Mouse (Mus musculus) kidney, embryonic 14.5 days (tissue): ENCODE data around the gene Reps1. TPM values are rescaled to one million over a fixed set of nuclear protein-coding genes. Genes with fewer than 3 reads are reported as not detected.

Experiments
- ATAC-seq: fragments of 200-750 bp; cut with Nextera tagmentation; 2 replicates; pipeline ENCODE4 v1.8.0; 2017; ENCODE audit warnings: moderate number of reproducible peaks, mild to moderate bottlenecking, moderate TSS enrichment, moderate library complexity; ENCODE audit not compliant: low FRiP score, low TSS enrichment
- H3K27ac ChIP-seq: fragments of 300-500 bp; sonication (generic); 2 replicates; pipeline ENCODE4 v1.5.1; 2014; ENCODE audit warnings: low read depth, mild to moderate bottlenecking, low read length, moderate library complexity, mixed read lengths
- H3K27me3 ChIP-seq: fragments of 300-500 bp; sonication (generic); 2 replicates; pipeline ENCODE4 v1.6.1; 2014; ENCODE audit warnings: mild to moderate bottlenecking, low read length; ENCODE audit not compliant: control insufficient read depth, insufficient read depth
- H3K36me3 ChIP-seq: fragments of 300-500 bp; sonication (generic); 2 replicates; pipeline ENCODE4 v1.6.1; 2014; ENCODE audit warnings: low read length, mixed read lengths; ENCODE audit not compliant: control insufficient read depth, insufficient read depth
- H3K4me1 ChIP-seq: fragments of 300-500 bp; sonication (generic); 2 replicates; pipeline ENCODE4 v1.6.1; 2014; ENCODE audit warnings: low read length, mixed read lengths; ENCODE audit not compliant: control insufficient read depth, insufficient read depth
- H3K4me2 ChIP-seq: fragments of 300-500 bp; sonication (generic); replicated peaks from 2 replicates; pipeline ENCODE4 v1.6.1; 2014; ENCODE audit warnings: low read depth, mild to moderate bottlenecking, low read length
- H3K4me3 ChIP-seq: fragments of 300-500 bp; sonication (generic); 2 replicates; pipeline ENCODE4 v1.5.1; 2014; ENCODE audit warnings: mild to moderate bottlenecking, low read length
- H3K9ac ChIP-seq: fragments of 300-500 bp; sonication (generic); 2 replicates; pipeline ENCODE4 v1.6.1; 2014; ENCODE audit warnings: low read depth, mild to moderate bottlenecking, low read length, moderate library complexity
- H3K9me3 ChIP-seq: fragments of 300-500 bp; sonication (generic); 2 replicates; pipeline ENCODE4 v1.6.1; 2016; ENCODE audit warnings: low read length; ENCODE audit not compliant: control insufficient read depth
- WGBS: fragments of 180-500 bp; shearing (Covaris S2); extraction: QIAGEN DNeasy Blood & Tissue Kit; methylation state at CpG from one replicate; pipeline ENCODE4 v1.1.7; 2014; 5-methylcytosine and 5-hydroxymethylcytosine counted together
- polyA plus RNA-seq: library from polyadenylated mRNA; unstranded; fragments of >200 nt; fragmentation: Nextera tagmentation; extraction: Ambion mirVana; gene quantifications from 2 replicates; pipeline ENCODE4 v1.2.1, GENCODE M21; 2014

Reps1 gene
- polyA plus RNA-seq, 1 experiment from 2014 or later = 20.3 TPM

DNA sequence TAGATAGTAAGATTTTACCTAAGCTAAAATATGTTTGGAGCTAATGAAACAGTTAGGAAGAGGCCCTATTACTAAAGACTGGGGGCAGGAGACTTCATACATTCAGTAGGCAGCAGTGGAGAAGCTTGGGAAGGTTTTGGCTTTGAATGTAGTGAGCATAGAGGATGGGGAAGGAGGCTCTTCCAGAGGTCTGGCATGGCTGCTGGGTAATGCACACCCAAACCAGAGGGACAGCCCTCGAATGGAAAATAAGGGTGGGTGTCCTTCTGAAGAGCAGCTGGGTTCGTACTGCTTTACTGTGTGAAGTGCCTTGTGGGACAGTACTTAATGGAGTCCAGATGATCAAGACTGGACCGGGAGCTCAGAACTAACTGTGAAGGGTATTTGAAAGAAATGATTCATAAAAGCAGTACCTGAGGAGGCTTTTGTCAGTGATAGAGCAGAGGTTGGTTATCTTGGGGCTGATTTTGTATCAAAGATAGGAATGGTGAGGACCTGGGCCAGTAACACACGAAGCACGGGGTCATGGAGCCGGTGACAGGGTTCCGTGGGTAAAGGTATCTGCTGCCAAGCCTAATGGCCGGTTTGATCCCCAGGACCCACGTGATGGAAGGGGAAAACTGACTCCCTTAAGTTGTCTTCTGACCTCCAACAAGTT, 3.1 kb downstream of the Reps1 start:
- no peaks in the 10 kb centered on the region for H3K36me3 ChIP-seq
- H3K27ac ChIP-seq = no peak overlapping the region
- WGBS = 88% methylated on average over 9 of the region's 9 CpGs
- ATAC-seq = no peak
- H3K9me3 ChIP-seq = no peaks in the 10 kb centered on the region
- no peak overlapping the region for H3K9ac ChIP-seq
- H3K4me3 ChIP-seq = no peak overlapping the region
- peaks cover 18% of the 10 kb centered on the region for H3K4me1 ChIP-seq
- no peak overlapping the region for H3K4me2 ChIP-seq
- no peaks in the 10 kb centered on the region for H3K27me3 ChIP-seq

DNA sequence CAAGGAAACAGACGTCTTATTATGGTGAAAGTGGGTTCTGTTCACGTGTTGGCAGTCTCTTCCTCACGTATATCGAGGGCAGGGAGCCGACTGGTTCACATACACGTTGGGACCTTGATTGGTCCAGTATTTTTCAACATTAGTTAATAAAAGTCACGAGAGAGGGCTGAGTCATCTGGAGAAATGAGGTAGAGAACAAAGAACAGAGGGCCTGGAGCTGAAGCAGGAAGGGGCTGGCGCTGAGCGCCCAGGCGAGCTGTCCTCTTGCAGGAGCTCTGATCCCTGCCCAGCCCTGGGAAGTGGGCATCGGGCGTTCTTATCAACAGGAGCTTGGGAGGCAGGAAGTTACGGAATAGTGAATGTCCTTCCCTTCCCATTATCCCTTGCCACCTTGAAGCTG, 4.1 kb downstream of the Reps1 start:
- H3K27me3 ChIP-seq = no peaks in the 10 kb centered on the region
- H3K27ac ChIP-seq = no peak overlapping the region
- no peak overlapping the region for H3K9ac ChIP-seq
- H3K9me3 ChIP-seq = no peaks in the 10 kb centered on the region
- no peak overlapping the region for H3K4me3 ChIP-seq
- WGBS = 78% methylated on average over 13 of the region's 13 CpGs
- peaks cover 18% of the 10 kb centered on the region for H3K4me1 ChIP-seq
- no peak overlapping the region for H3K4me2 ChIP-seq
- ATAC-seq = no peak
- H3K36me3 ChIP-seq = no peaks in the 10 kb centered on the region

DNA sequence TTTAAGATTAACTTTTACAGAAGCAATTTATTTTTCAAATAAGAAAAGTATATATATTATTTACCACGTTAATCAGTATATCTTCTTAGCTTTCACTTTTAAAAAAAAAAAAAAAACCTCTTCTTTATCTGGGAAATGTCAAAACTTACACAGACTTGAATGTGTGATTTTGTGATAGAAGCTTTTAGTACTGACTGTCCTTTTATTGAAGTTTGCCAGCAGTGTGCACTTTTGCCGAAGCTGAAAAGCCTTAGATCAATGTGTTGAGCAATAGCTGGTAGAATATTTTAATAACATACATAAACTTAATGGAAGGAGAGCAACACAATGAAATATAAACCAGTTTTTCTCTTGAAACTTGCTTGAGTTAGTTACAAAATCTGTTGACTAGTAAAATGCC, 5.1 kb downstream of the Reps1 start:
- 88% methylated on average over 2 of the region's 2 CpGs for WGBS

DNA sequence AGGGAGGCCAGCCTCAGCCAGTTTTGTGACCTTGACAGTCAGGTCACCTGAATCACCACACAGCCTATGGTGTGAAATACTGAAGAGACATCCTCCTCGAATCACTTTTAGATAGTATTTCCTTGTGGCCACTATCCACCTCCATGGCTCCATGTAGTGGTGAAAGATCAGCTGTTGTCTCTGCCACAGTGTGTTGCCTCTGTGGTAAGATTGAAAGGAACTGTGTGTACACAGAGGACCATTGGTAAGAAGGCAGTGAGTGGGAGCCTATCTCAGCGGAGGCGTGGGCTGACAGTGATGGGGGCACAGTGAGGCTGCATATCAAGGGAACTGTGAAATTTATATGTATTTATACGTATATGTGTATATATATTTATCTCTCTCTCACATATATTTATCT, 5.9 kb downstream of the Reps1 start:
- Histone ChIP-seq H3K27ac (no peak overlapping the region), H3K4me3 (no peak overlapping the region), H3K36me3 (no peaks in the 10 kb centered on the region), H3K9ac (no peak overlapping the region), H3K4me1 (peaks cover 22% of the 10 kb centered on the region), H3K27me3 (no peaks in the 10 kb centered on the region), H3K9me3 (no peaks in the 10 kb centered on the region), H3K4me2 (no peak overlapping the region)
- ATAC-seq = no peak
- 80% methylated on average over 4 of the region's 4 CpGs for WGBS

More for the DNA sequence above, 5.1 kb downstream of the Reps1 start:
- H3K9ac ChIP-seq = no peak overlapping the region
- no peaks in the 10 kb centered on the region for H3K36me3 ChIP-seq
- H3K4me2 ChIP-seq = no peak overlapping the region
- no peak for ATAC-seq
- peaks cover 18% of the 10 kb centered on the region for H3K4me1 ChIP-seq
- no peak overlapping the region for H3K4me3 ChIP-seq
- H3K27ac ChIP-seq = no peak overlapping the region
- no peaks in the 10 kb centered on the region for H3K9me3 ChIP-seq
- H3K27me3 ChIP-seq = no peaks in the 10 kb centered on the region

DNA sequence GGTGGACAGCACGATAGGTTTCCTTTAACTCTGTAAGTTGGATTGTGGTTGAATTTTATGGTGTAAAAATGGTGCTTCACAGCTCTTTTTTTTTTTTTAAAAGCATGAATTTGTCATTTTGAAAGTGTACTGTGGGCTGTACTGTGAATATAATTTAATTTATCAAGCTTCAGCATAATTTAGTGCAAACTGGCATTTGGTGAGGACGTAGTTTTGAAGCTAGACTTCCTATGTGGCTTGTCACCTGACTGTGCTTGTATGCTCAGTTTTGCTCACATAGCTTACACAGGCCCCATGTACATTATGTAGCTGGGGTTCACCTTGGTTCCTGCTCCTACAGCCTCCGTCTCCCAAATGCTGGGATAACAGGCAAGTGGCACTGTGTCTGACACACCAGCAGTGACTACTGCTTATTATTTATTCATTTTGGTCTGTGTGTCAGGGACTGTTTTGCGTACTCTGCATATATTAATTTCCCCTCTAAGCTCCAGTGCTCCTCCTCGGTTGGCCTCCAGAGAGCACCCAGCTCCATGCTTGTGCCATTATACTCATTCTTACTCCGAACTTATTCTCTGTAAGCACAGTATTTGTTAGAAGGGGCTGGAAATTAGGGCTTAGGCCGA, 9.1 kb downstream of the Reps1 start:
- ATAC-seq = no peak
- WGBS = 86% methylated on average over 7 of the region's 7 CpGs
- Histone ChIP-seq H3K9me3 (no peaks in the 10 kb centered on the region), H3K4me1 (peaks cover 17% of the 10 kb centered on the region; the same call in 1 of the 2 replicates), H3K9ac (no peak overlapping the region), H3K4me2 (no peak overlapping the region), H3K36me3 (no peaks in the 10 kb centered on the region), H3K27me3 (no peaks in the 10 kb centered on the region), H3K4me3 (no peak overlapping the region), H3K27ac (no peak overlapping the region)

DNA sequence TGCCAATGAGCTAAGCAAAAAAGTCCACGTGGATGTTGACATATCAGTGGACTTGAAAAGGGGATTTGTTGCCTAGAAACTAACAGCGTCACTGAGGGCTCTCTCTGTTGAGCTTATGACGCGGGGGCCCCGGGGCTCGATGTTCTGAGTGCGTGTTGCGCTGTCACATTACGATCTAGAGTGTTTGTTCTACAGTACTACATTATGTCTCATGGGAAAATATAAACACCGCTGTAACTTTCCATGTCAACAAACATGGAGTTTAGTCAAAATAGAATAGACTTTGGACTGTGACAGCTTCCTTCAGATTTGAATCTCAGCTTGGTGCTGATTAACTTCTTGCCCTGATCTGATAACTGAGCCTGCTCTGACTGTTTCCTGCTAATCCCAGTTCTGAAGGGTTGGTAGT, 10.4 kb downstream of the Reps1 start:
- Histone ChIP-seq H3K27me3 (no peaks in the 10 kb centered on the region), H3K4me2 (no peak overlapping the region), H3K36me3 (no peaks in the 10 kb centered on the region), H3K4me3 (no peak overlapping the region), H3K27ac (no peak overlapping the region), H3K9ac (no peak overlapping the region), H3K4me1 (peaks cover 26% of the 10 kb centered on the region; the same call in 1 of the 2 replicates), H3K9me3 (no peaks in the 10 kb centered on the region)
- WGBS = 88% methylated on average over 10 of the region's 10 CpGs
- no peak for ATAC-seq

DNA sequence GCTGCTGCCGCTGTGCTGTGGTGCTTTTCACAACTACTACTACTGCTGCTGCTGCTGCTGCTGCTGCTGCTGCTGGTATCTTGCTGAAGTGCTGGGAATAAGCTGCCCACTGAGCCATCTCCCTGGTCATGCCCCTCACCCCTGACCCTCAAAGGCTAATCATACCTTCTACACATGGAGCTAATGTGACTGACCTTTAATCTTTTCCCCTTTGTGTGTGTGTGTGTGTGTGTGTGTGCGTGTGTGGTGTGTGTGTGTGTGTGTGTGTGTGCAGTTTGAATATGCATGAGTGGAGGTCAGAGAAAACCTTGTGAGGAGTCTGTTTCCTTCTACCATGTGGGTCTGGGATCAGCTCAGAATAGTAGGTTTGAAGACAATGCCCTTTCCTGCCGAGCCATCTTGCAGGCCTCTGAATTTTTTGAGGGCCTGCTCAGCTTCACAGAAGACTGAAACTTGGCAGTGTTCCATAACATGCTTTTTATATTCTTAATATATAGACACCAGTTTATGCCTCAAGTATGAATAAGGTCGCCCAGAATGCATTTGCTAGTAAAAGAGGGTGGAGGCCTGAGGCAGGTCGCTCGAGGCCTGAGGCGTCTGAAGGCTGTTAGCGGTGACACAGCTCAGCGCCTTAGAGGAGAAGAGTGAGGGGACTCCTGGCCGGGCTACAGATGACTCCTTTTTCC, 12.2 kb downstream of the Reps1 start:
- Histone ChIP-seq H3K9me3 (no peaks in the 10 kb centered on the region), H3K27me3 (no peaks in the 10 kb centered on the region), H3K27ac (no peak overlapping the region), H3K9ac (no peak overlapping the region), H3K4me3 (no peak overlapping the region), H3K4me1 (peaks cover 26% of the 10 kb centered on the region; the same call in 1 of the 2 replicates), H3K4me2 (no peak overlapping the region), H3K36me3 (no peaks in the 10 kb centered on the region)
- WGBS = 52% methylated on average over 10 of the region's 10 CpGs
- peak; percentile 30; the same call in 1 of the 2 replicates for ATAC-seq

DNA sequence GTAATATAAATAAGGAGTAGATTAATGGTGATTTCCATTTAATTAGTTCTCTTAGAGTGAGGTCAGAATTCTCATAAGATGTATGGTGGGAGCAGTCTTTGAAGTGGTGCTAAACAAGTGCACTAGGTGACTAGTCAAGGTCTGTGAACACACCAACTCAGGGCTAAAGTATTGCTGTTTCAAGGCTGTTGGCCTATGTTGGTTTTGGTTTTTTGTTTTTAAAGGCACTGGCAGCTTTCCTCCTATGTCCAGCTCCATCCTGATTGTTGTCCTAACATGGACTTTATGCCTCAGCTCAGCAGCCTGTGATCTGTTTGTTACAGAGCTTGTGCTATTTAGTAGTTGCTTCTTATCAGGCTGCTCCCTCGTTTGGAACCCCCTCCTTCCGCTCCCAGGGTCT, 13.2 kb downstream of the Reps1 start:
- ATAC-seq = no peak
- no peak overlapping the region for H3K4me2 ChIP-seq
- H3K9me3 ChIP-seq = no peaks in the 10 kb centered on the region
- H3K4me1 ChIP-seq = peaks cover 26% of the 10 kb centered on the region; the same call in 1 of the 2 replicates
- WGBS = 84% methylated on average over 2 of the region's 2 CpGs
- no peak overlapping the region for H3K4me3 ChIP-seq
- no peak overlapping the region for H3K27ac ChIP-seq
- no peaks in the 10 kb centered on the region for H3K27me3 ChIP-seq
- H3K9ac ChIP-seq = no peak overlapping the region
- H3K36me3 ChIP-seq = no peaks in the 10 kb centered on the region

DNA sequence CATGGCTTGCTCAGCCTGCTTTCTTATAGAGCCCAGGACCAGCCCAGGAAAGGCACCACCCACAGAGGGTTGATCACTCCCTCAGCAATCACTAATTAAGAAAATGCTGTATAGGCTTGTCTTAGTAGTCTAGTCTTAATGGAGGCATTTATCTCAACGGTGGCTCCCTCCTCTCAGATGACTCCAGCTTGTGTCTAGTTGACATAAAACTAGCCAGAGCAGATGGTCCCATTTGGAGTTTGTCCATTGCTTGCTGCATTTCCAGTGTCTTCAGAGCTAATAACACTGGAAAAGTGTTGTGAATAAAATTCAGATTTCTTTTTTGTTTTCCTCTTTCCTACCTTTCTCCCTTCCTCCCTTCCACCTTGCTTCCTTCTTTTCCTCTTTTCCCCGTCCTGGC, 13.9 kb downstream of the Reps1 start:
- Histone ChIP-seq H3K36me3 (no peaks in the 10 kb centered on the region), H3K4me1 (peaks cover 26% of the 10 kb centered on the region; the same call in 1 of the 2 replicates)
- WGBS = 61% methylated on average over 2 of the region's 2 CpGs

More for the DNA sequence above, 13.9 kb downstream of the Reps1 start:
- Histone ChIP-seq H3K9ac (no peak overlapping the region), H3K4me3 (no peak overlapping the region), H3K27me3 (no peaks in the 10 kb centered on the region), H3K4me2 (no peak overlapping the region), H3K9me3 (no peaks in the 10 kb centered on the region), H3K27ac (no peak overlapping the region)
- ATAC-seq = no peak
